Mouse (Mus musculus): ENCODE results near the gene S1pr5.
"Not testable (repeated sequence)": the region's sequence is repeated elsewhere in the genome, so short reads cannot be mapped to it uniquely, and the experiment has no call there.

Gene S1pr5

GRCm38 (mm10) chr9:21266889-21267288, 18.6 kb upstream of the S1pr5 start:
- no peak for DNase-seq (ENCODE audit: low spot score)

- peak; percentile 61 for DNase-seq (ENCODE audit: low spot score)
Measured at GRCm38 (mm10) chr9:21265611-21266010, 17.4 kb upstream of the S1pr5 start.

GRCm38 (mm10) chr9:21265000-21265561, 16.8 kb upstream of the S1pr5 start, which contains the start of gene Atg4d:
Gene Atg4d (plus strand): TSS chr9:21265293.
- peak; percentile 99 for DNase-seq (ENCODE audit: low spot score)

GRCm38 (mm10) chr9:21264272-21264999, 16.2 kb upstream of the S1pr5 start:
- DNase-seq (ENCODE audit: low spot score): no peak

DNA sequence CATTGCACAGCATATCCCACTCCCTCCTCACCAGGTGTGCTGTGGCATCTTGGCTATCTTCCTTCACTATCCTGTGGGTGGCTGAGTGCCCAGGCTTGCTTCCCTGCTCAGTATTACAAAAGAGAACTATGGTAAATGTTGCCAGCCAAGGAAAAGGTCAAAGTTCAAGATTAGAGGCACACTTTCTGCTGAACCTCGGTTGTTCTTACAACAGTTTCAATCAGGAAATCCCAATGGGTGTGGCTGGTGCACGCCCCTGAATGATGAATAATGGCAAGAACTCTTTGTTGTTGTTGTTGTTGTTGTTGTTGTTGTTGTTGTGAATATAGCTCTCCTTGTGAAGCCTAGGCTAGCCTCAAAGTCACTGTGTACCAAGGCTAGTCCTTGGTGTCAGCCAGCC, 13.6 kb upstream of the S1pr5 start:
- no peak for DNase-seq (ENCODE audit: low spot score)

- no peak for DNase-seq (ENCODE audit: low spot score)
Measured at GRCm38 (mm10) chr9:21260491-21261040, 12.3 kb upstream of the S1pr5 start.

DNA sequence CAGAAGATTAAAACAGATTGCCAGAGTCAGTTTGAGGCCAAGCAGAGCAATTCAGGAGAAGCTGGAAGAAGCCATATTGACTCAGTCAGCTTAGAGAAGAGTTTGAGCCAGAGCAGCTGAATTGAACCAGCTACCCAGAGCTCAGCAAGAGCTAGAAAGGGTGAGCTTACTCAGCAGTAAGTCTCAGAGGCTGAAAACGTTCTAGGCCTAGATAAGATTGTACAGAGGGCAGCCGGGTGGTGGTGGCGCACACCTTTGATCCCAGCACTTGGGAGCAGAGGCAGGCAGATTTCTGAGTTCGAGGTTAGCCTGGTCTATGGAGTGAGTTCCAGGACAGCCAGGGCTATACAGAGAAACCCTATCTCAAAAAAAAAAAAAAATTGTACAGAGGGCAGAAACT, 8.1 kb upstream of the S1pr5 start:
- not testable (repeated sequence) for DNase-seq (ENCODE audit: low spot score)

DNA sequence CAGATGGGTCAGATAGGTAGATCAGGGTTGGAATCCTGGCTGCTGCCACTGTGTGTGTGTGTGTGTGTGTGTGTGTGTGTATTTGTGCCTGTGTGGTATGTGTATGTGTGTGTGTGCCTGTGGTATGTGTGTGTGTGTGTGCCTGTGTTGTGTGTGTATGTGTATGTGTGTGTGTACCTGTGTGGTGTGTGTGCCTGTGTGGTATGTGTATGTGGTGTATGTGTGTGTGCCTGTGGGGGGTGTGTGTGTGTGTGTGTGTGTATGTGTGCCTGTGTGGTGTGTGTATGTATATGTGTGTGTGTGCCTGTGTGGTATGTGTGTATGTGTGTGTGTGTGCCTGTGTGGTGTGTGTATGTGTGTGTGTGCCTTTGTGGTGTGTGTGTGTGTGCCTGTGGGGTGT, 6.4 kb upstream of the S1pr5 start:
- no peak for DNase-seq (ENCODE audit: low spot score)

DNA sequence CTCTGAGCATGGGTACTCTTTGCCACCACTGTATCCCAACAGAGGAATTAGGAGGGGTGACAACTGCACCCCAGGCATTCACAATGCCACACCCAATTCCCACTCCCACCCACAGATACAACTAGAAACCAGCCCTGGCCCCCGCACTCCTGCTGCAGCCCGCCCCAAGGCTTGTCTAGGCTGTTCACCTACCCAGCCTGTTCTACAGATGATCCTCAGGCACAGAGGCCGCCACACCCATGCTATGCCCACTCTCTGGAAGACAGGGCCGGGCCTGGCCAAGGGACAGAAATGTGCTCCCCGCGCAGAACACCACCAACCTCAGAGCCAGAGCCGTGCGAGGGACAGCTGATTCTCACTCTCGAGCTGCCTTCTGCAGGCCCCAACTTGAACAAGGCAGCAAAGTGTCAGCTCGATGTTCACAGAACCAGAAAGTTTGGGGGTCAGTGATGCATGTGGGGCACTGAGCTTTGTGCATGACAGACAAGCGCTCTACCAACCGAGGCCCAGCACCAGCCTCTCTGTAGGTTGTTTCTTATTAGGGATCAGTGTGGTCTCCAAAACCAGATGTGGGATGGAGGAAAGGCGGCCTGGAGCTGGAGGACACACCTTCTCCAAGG, 3.0 kb upstream of the S1pr5 start:
- no peak for DNase-seq (ENCODE audit: low spot score)

DNA sequence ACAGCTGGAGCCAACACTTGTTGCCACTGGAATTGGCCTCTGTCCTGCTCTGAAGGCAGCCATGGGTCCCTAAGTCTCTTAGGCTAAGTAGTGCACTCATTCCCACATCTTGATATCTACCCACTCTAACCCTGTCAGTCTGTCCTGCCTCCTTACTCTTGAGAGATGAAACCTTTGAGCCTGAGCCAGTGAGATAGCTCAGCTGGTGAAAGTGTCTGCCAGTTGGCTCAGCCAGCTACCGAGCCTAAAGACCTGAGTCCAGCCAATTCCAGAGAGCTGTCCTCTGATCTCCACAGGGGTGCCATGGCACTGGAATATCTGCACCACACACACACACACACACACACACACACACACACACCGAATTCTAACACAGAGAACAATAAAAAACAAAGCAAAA, 2.3 kb upstream of the S1pr5 start:
- no peak for DNase-seq (ENCODE audit: low spot score)

DNA sequence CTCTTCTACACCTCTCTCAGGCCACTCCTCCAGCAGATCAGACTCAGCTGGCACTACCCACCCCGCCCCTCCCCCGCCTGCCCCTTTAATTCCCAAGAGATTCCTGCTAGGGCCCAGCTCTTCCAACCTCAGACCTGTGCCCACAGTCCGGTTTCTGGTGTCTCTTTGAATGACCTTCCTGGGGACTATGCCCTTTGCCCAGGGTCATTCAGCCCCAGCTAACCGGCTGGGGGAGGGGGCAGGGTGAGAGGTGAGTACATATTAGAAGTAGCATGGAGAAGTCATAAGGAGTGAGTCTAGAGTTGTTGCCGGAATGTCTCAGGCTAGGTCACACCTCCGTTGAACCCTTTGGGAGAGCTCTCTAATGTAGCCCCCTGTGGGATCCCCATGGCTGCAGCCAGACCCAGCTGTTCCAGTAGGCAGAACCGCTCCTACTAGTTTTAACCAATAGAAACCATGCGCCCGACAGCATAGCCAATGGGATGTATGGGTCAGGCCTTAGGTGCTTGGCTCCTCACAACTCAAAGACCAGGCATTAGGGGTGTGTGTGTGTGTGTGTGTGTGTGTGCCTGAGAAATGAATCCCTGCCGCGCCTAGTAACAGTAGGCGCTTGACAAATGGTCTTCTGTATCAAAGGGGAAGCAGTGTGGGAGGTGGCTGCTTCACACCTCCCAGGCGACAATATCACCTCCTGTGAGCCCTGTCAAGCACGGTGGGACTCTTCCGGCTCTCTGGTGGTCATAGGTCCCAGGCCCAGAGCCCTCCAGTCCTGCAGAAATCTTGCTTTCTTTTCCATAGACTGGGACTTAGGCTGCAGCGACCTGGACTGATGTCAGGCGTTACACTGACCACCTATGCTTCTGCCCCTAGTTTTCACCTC, 1.6 kb upstream of the S1pr5 start:
- no peak for DNase-seq (ENCODE audit: low spot score)

DNA sequence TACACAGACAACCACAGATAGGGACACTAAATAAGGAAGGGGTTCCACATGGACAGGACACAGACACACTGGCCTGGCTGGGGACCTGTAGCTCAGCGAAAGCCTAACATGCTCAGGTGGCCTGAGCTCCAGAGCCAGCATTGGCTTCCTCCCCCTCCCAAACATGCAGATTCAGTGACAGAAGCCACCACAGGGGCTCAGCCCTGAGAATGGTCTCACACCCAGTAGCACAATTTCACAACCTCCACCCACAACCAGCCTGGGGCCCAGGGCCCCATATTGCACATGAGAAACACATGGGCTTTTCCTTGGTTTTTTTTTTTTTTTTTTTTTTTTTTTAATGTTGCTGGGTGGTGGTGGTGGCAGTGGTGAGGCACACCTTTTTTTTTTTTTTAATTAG, 1.9 kb downstream of the S1pr5 start:
- DNase-seq (ENCODE audit: low spot score): no peak

GRCm38 (mm10) chr9:21245113-21245487, 3.1 kb downstream of the S1pr5 start:
- no peak for DNase-seq (ENCODE audit: low spot score)

DNA sequence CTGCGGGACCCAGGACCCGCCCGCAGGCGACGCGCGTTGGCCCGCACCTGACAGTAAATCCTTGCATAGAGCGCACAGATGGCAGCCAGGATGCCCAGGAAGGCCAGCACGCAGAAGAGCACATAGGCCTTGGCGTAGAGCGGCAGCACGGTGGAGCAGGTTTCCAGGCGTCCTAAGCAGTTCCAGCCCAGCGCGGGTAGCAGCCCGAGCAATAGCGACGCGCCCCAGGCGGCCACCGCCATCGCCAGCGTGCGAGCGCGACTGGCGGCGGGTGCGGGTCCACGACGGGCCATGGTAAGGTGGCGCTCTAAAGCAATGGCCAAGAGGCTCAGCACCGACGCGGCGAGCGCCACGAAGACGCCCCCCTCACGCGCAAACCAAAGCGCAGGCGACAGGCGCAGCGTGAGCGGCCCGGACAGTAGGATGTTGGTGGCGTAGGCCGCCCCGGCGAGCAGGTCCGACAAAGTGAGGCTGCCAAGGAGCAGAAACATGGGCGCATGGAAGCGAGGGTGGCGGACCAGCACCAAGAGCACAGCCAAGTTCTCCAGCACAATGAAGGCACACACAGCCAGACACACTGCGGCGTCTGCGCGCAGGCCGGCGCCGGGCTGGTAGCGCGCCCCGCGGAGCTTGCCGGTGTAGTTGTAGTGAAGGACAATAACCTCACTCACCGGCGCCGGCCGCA, 3.7 kb downstream of the S1pr5 start:
- DNase-seq (ENCODE audit: low spot score): no peak

- no peak for DNase-seq (ENCODE audit: low spot score)
Measured at GRCm38 (mm10) chr9:21243826-21244427, 4.3 kb downstream of the S1pr5 start.

- DNase-seq (ENCODE audit: low spot score): peak; percentile 77
Measured at GRCm38 (mm10) chr9:21241343-21241742, 6.9 kb downstream of the S1pr5 start.

- no peak for DNase-seq (ENCODE audit: low spot score)
Measured at GRCm38 (mm10) chr9:21239465-21239848, 8.8 kb downstream of the S1pr5 start.

- DNase-seq (ENCODE audit: low spot score): peak; percentile 83
Measured at GRCm38 (mm10) chr9:21238733-21239464, 9.3 kb downstream of the S1pr5 start, which contains the start of gene Keap1. Gene Keap1 (minus strand): TSS chr9:21239361.

GRCm38 (mm10) chr9:21238004-21238732, 10.1 kb downstream of the S1pr5 start:
- peak; percentile 52 for DNase-seq (ENCODE audit: low spot score)

All from yolk sac, embryonic 10.5 days (tissue).